In the genomic region with DNA sequence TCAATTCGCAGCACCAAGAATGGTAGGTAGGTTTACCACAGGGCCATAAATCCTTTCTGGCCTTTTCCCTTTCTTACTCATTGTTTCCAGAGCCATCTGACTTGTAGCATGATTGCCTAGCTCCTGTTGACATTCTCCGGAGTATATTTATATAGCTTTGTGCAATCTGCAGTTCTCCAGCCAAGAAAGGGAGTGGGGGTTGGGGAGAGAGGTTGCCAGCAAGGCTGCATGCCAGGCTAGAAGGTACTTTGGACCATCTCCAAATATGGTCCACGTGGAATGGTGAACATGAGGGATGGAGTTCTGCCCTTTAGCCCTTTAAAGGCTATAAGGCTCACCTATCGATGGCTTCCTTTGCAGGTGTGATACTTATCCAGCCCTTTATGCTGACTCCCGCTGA, we compare ENCODE assay signal across 8 mouse cellular contexts. TPM values are rescaled to one million over a fixed set of nuclear protein-coding genes. Genes with fewer than 3 reads are reported as not detected.
DNase-seq lines count a peak whose midpoint lies in the region; ATAC-seq lines count a peak whose summit lies in the region.
"Had no signal": no experiment of that assay in that cellular context is flagged by ENCODE, and none has a peak within 500 bp of the region (broad histone marks: within the 10 kb centered on the region; RNA-seq: fewer than 3 reads in every experiment).

No protein-coding gene starts in this region.

- H3K27ac ChIP-seq in heart, embryonic 13.5 days (replicated peaks), result peak overlapping the region; percentile 94
- no peak overlapping the region for H3K27ac ChIP-seq in forebrain, embryonic 15.5 days (replicated peaks)

- ATAC-seq in heart, embryonic 13.5 days (ENCODE audit: extremely low read depth, insufficient number of reproducible peaks, low FRiP score, low TSS enrichment), result no peak
- no peak for ATAC-seq in activated CD4-positive, CD25-positive, alpha-beta regulatory T cell, adult 4 months
- no peak for ATAC-seq in forebrain, embryonic 15.5 days (replicated peaks)

- H3K9ac ChIP-seq in heart, embryonic 13.5 days, result peak overlapping the region; percentile 76
- no peak overlapping the region for H3K9ac ChIP-seq in forebrain, embryonic 15.5 days (replicated peaks)

- peaks cover 100% of the 10 kb centered on the region for H3K4me1 ChIP-seq in heart, embryonic 13.5 days
- H3K4me1 ChIP-seq in forebrain, embryonic 15.5 days, result peaks cover 37% of the 10 kb centered on the region
- H3K4me1 ChIP-seq: megakaryocyte, embryonic 14.5 days had no signal

- no peaks in the 10 kb centered on the region for H3K27me3 ChIP-seq in heart, embryonic 13.5 days (replicated peaks)
- no peaks in the 10 kb centered on the region for H3K27me3 ChIP-seq in forebrain, embryonic 15.5 days

- 47% methylated on average over 5 of the region's 5 CpGs for WGBS in heart, embryonic 13.5 days
- WGBS in forebrain, embryonic 15.5 days, result 67% methylated on average over 5 of the region's 5 CpGs

- peaks cover 55% of the 10 kb centered on the region for H3K36me3 ChIP-seq in heart, embryonic 13.5 days
- no peaks in the 10 kb centered on the region for H3K36me3 ChIP-seq in forebrain, embryonic 15.5 days

- H3K4me3 ChIP-seq in heart, embryonic 13.5 days, result no peak overlapping the region
- no peak overlapping the region for H3K4me3 ChIP-seq in forebrain, embryonic 15.5 days
- H3K4me3 ChIP-seq: megakaryocyte, embryonic 14.5 days had no signal

- peak; percentile 68 for DNase-seq in NIH3T3 (ENCODE audit: low read depth)
- DNase-seq in adrenal gland, postnatal 10 days, result peak; percentile 75
- DNase-seq in lung, adult 18-20 months, result peak; percentile 90 to 91
- DNase-seq in right cerebral cortex, postnatal 36 days (ENCODE audit: low spot score in 2 of 2), result no peak

- no peaks in the 10 kb centered on the region for H3K9me3 ChIP-seq in heart, embryonic 13.5 days
- no peaks in the 10 kb centered on the region for H3K9me3 ChIP-seq in forebrain, embryonic 15.5 days
- H3K9me3 ChIP-seq: megakaryocyte, embryonic 14.5 days had no signal

- H3K4me2 ChIP-seq in heart, embryonic 13.5 days, result 0 out of 2 replicates have a peak overlapping the region, but pooled peaks have one; percentile 22
- H3K4me2 ChIP-seq in forebrain, embryonic 15.5 days (replicated peaks), result no peak overlapping the region

RNA-seq across cellular contexts. Expression of a gene that starts 45.2 kb away (rescaled TPM):
- total RNA-seq in adrenal gland, postnatal 10 days (2021), result 10 to 100 TPM; 17.4 to 22.7 TPM
- polyA plus RNA-seq in heart, embryonic 13.5 days (2015; fragmentation: Nextera tagmentation; extraction: Ambion mirVana), result 105 and 109 TPM in 2 replicates
- 1 to 10 TPM; 1.2 to 3.0 TPM for polyA plus RNA-seq in activated CD4-positive, CD25-positive, alpha-beta regulatory T cell, adult 4 months (2017; shearing (Covaris generic))
- 5.9 and 7.0 TPM in 2 replicates for polyA plus RNA-seq in forebrain, embryonic 15.5 days (2015; fragmentation: Nextera tagmentation; extraction: Ambion mirVana)

Comparison
In these comparisons a context has a peak if more than half of its experiments do, and no peak if none do; other contexts are left out.
1. DNase-seq: peak in NIH3T3 (single experiment), adrenal gland, postnatal 10 days (single experiment) and lung, adult 18-20 months (2 of 2); none in right cerebral cortex, postnatal 36 days (0 of 2).
2. RNA of a gene that starts 45.2 kb away (polyA plus RNA-seq): 105 to 109 TPM in heart, embryonic 13.5 days; 5.9 to 7.0 TPM in forebrain, embryonic 15.5 days and 1.2 to 3.0 TPM in activated CD4-positive, CD25-positive, alpha-beta regulatory T cell, adult 4 months; every median in the first group is over 10 times any median in the second.